Mouse (Mus musculus): ENCODE measurements around the gene R3hdml. TPM values are rescaled to one million over a fixed set of nuclear protein-coding genes. Genes with fewer than 3 reads are reported as not detected.

Gene R3hdml
- polyA plus RNA-seq (2015; fragmentation: Nextera tagmentation; extraction: Ambion mirVana) = not detected in 2 replicates

DNA sequence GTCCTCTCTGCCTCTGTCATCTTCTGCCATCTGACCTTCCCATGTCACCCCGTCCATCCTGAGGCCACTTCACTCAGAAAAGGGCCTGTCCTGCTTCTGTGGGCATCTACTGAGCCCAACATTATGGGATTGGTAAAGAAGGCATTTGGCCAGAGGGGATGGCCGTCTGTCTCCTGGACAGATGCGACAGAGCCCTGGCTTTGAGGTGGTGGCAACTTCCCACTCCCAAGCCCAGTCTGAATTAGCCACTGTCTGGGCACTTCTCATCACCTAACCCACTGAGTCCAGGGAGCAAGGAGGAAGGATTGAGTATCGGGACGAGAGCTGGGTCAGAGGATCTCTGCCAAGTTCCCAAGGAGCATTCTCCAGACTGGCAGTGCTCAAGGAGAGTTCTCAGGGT, at the start of gene R3hdml:
Gene R3hdml (plus strand): TSS at position 301 of the 400 bp plus-strand sequence.

GRCm38 (mm10) chr2:163472466-163472851, 19.7 kb upstream of the R3hdml start, which contains the start of gene Fitm2:
Gene Fitm2 (minus strand): TSS chr2:163472629.

GRCm38 (mm10) chr2:163506300-163507004, 14.3 kb downstream of the R3hdml start, which contains the start of gene Hnf4a:
Gene Hnf4a (plus strand): TSS chr2:163506808.

Other genes with a start within 250 kb of the R3hdml start
- gene Jph2, start 94.3 kb upstream of the R3hdml start, polyA plus RNA-seq (2015; fragmentation: Nextera tagmentation; extraction: Ambion mirVana) = 1.2 and 1.3 TPM in 2 replicates
- 44.9 and 45.3 TPM in 2 replicates for gene Oser1, start 67.6 kb upstream of the R3hdml start, polyA plus RNA-seq (2015; fragmentation: Nextera tagmentation; extraction: Ambion mirVana)
- gene Gdap1l1, start 53.8 kb upstream of the R3hdml start, polyA plus RNA-seq (2015; fragmentation: Nextera tagmentation; extraction: Ambion mirVana) = 0.19 and 0.38 TPM in 2 replicates
- gene Fitm2, start 19.7 kb upstream of the R3hdml start, polyA plus RNA-seq (2015; fragmentation: Nextera tagmentation; extraction: Ambion mirVana) = 2.8 and 3.0 TPM in 2 replicates
- gene Hnf4a, start 14.5 kb downstream of the R3hdml start, polyA plus RNA-seq (2015; fragmentation: Nextera tagmentation; extraction: Ambion mirVana) = 0.40 and 0.58 TPM in 2 replicates
- 13.3 and 16.1 TPM in 2 replicates for gene Ttpal, start 110.0 kb downstream of the R3hdml start, polyA plus RNA-seq (2015; fragmentation: Nextera tagmentation; extraction: Ambion mirVana)
- 196 and 202 TPM in 2 replicates for gene Serinc3, start 152.8 kb downstream of the R3hdml start, polyA plus RNA-seq (2015; fragmentation: Nextera tagmentation; extraction: Ambion mirVana)
- 158 and 175 TPM in 2 replicates for gene Pkig, start 166.1 kb downstream of the R3hdml start, polyA plus RNA-seq (2015; fragmentation: Nextera tagmentation; extraction: Ambion mirVana)

Measured in spleen, postnatal 0 days (tissue).